Mouse (Mus musculus) urinary bladder, postnatal 4 days (tissue): Measurements from ENCODE around the gene Tagln.

Experiments
- DNase-seq, 2 experiments: peaks; one replicate each; pipeline ENCODE4 v3.0.0; 2021 to 2022; ENCODE audit warnings: low spot score in 2 of 2

Gene Tagln

GRCm38 (mm10) chr9:45946182-45946871 lies 10.5 kb upstream of the Tagln start:
- no peak for DNase-seq

GRCm38 (mm10) chr9:45945721-45946120 lies 9.9 kb upstream of the Tagln start:
- DNase-seq = no peak

- no peak for DNase-seq
These were observed 8.9 kb upstream of the Tagln start for GRCm38 (mm10) chr9:45944506-45945400.

- DNase-seq = no peak
These were observed 8.0 kb upstream of the Tagln start for GRCm38 (mm10) chr9:45943628-45944505.

DNA sequence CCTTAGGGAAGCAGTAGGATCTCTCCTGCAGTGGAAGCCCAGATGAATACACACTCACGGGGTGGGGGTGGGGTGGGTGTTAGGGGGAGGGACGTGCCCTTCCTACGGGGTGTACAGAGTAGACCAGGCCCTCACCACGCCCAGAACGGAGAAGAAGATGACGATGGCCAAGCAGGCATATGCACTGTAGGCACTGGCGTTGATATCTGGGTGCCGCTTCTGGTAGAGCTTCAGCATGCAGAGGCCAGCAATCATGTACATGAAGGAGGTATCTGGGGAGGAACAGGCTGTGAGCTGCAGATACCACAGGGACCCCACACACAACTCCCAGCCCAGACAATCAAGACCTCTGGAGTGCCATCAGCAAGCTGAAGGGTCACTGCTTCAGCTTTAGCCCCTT lies 7.1 kb upstream of the Tagln start:
- DNase-seq = no peak

- DNase-seq = no peak
These were observed 6.6 kb upstream of the Tagln start for GRCm38 (mm10) chr9:45942464-45942863.

DNA sequence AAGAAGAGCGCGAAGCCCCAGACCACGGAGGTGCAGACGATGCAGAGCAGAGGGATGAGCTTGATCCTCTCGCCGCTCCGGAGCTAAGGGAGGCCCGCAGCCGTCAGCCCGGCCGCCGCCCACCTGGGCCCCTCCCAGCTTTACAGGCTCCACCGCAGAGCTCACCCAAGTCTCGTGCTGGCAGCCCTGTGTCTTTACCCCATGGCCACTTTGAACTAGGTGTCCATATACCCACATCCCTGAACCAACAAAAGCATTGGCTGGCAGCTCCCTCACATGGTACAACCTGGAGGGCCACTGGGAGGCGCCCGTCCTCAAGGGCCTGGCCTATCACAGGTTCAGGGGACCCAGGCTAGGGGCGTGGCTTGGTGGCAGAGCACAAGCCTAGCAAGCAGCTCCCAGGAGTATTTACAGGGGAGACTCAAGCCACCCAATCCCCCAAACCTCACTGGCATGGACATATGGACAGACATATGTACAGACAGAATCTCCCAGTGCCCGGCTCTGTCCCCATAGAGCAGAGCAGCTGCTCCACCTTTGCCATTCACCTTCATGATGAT lies 5.6 kb upstream of the Tagln start:
- no peak for DNase-seq

DNA sequence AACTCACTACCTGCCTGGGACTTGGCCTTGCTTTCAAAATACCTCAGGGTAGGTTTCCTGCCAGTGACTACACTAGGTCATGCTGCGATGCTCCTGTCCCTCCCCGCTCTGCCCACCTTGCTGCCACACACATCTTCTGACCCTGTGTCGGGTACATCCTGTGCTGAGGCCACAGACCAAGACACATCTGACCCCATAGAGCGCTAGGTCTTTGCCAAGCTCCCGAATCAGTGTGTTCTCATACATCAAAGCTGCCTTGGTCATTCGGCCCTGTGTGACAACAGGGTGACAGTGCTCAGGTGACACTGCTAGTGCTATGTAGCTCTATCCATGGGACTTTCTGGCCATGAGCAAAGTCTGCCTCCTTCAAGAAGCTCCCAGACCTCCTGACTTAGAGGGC lies 3.9 kb upstream of the Tagln start:
- DNase-seq = no peak

DNA sequence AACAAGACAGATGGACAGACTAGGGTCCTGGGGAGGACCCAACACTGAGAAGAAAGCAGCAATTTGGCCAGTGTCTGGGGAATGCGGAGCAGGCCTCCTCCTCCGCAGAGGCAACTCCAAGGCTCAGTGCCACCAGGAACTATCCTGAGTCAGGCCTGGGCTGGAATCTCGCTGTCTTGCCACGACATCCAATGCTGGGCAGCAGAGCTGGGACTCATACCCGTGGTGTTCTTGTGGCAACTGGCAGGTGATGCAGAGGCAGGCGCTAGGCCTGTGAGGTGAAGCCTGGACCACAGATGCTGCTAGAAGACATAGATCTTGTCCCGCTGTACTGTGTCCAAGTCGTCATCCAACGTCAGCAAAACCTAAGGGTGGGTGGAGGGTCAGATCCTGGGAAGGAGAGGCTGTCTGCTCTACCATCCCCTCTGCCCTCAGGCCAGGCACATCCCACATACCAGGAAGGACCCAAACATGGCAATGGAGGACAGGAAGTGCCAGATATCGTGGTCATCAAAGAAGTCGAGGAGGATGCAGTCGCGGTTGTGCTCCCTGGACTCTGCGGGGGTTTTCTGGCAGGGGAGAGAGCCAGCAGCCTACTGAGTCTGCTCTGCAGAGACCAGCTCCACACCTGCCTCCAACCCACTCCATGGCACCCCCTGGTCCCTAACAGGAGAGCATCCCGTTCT lies 3.2 kb upstream of the Tagln start:
- no peak for DNase-seq

GRCm38 (mm10) chr9:45938088-45938487 lies 2.2 kb upstream of the Tagln start:
- DNase-seq = no peak

DNA sequence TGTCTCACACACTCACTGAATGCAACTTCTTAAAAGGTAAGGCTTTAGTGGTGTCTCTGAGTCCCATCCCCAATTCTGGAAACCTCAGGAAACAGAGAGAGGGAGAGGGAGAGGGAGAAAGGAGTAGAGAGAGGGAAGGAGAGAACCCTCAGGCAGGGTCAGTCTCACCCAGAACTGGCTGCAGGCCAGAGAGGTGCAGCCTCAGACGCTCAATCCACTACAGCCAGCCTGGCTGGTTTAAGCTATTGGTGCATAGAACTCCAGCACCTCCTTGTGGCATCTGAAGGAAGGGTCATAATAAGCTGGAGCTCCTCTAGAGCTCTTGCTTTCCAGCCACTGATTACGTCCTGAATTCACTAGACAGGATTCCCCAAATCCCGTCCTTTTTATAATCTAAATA lies 1.0 kb upstream of the Tagln start:
- DNase-seq = peak; percentile 62 to 74

GRCm38 (mm10) chr9:45932571-45933415 lies 3.1 kb downstream of the Tagln start:
- DNase-seq = peak in 1 of 2 experiments; percentile 16

DNA sequence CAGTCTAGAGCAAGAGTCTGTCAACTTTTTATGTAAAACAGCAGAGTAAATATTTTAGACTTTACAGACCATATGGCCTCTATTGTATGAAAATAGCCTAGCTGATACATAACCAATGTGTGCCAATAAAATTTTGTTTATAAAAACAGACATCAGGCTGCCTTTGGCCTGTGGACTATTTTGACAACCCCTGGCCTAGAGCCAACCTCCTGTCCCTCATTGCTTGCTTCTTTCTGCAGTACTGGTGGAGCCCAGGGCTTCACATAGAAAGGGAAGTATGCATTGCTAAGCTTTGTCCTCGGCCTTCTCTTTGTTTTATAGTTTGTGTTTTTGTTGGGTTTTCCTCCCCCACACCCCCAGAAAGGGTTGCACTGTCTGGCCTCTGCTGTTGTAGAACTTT lies 3.9 kb downstream of the Tagln start:
- peak in 1 of 2 experiments; percentile 16 for DNase-seq

DNA sequence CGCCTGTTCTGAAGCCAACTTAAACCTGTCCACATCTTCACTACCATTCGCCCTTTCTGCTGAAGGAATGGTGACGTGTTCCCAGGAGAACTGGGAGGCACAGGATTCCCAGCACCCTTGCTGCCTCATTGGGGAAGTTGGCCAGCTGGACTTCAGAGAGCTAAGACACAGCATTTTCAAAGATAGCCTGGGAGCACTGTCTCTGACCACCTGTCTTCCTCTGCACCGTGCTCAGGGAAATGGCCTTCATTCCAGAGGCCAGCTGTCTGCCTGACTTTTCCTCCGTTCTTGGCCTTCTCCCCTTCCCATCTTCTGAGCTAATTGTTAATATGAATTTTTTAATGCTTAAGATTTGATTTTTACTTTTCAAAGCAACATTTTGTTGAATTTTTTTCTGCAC lies 6.6 kb downstream of the Tagln start:
- DNase-seq = peak in 1 of 2 experiments; percentile 16

GRCm38 (mm10) chr9:45919895-45920294 lies 16.0 kb downstream of the Tagln start:
- no peak for DNase-seq

DNA sequence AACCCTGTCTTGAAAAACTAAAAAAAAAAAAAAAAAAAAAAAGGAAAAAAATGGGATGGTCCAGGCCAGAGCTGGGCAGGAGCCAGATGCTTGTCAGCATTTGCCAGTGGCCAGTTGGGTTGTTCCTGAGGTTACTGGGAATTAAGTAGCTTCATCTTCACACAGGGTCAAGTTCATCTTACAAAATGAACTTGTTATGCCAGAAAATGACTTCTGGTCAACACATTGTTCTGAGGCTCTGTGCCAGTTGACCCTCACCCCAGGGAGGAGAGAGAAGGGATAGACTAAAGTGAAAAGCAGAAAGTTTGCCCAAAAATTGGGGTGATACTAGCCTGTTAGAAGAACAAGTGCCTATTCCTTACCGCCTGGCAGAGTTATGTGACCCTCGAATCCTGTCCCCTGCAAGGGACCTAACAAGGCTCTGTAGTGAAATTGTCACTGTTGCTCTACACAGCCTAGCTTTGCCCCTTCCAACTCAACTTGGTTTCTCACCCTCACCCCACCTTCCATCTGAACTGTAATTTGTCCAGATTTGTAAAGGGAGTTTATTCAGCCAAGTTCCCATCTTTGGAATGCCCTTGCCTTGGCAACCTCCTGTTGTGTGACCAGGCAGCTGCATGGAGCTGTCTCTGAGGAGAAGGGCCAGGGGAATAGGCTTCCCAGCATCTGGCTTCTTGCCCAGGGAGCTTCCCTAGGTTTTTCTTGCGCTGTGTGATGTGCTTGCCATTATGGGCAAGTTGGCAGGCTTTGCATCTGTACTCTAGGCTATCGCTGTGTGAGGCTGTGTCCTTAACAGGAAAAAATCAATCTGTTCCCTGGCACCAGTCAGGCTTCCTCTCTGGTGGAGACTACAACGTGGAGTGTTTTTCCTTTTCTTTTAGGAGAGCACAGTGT lies 18.6 kb downstream of the Tagln start:
- DNase-seq = peak; percentile 69 to 72

- DNase-seq = no peak
These were observed 20.2 kb downstream of the Tagln start for GRCm38 (mm10) chr9:45915659-45916058.

- no peak for DNase-seq
These were observed 24.2 kb downstream of the Tagln start for GRCm38 (mm10) chr9:45911673-45912072.

DNA sequence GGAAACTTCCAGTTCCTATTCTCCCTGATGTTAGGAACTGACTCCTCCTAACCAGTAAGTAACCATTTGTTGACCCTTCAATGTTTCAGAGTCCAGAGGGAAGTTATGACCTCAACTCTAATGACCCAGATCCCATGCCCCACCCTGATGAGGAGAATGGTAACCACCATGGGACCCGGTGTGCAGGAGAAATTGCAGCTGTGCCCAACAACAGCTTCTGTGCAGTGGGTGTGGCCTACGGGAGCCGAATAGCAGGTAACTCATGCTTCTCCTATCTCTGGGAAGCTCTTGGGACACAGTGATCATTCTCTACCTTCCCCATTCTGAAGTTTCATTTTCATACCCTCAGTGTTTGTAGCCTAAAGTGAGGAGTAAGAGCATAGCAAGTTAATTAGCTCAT lies 24.9 kb downstream of the Tagln start:
- no peak for DNase-seq
